Mouse (Mus musculus): ENCODE data around the gene Gm6377. TPM values are rescaled to one million over a fixed set of nuclear protein-coding genes. Genes with fewer than 3 reads are reported as not detected.

Gene Gm6377
- 0.63 TPM in 1 of 2 replicates, not detected in the other for total RNA-seq (2015; ENCODE audit: low replicate concordance)
- total RNA-seq (2017; ENCODE audit: low replicate concordance): 0.28 and 1.7 TPM in 2 replicates

DNA sequence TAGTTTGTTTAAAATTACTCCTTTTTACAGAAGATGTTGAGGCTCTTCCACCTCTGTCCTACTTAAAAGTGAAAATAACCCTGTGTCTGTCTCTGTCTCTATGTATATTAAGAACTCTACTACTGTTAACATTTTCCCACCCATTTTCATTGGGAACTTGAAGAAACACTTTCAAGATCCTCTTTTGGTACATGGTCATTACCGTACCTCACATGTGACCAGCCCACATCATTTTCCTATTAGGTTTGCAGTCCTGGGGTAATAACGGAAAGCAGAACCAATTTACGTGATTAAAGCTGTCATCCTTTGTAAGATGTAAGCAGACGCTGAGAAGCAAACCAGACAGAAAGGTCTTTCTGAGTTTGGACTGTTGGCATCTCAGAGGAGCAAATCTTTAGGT is at the start of gene Gm6377:
Gene Gm6377, plus strand, starts transcription at position 289 of the 400 bp plus-strand sequence.
- ATAC-seq (replicated peaks; ENCODE audit: low FRiP score, poor library complexity, severe bottlenecking): no peak

DNA sequence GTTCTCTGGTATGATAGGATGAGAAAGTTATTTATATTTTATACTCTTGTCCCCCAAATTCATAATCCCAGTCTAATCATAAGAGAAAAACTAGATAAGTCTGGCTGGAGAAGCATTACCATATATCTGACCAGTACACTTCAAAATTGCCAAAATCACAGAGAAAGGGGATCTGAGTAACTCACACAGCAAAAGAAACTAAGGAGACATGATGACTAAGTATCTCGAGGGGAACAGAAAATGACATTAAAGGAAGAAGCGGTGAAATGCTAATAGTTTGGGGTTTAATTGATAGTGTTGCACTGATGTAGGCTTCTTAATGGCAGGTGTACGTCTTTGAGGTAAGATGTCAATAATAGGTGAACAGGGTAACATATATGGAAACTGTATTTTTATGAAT is 49.4 kb upstream of the Gm6377 start:
- ATAC-seq (replicated peaks; ENCODE audit: low FRiP score, poor library complexity, severe bottlenecking): no peak

DNA sequence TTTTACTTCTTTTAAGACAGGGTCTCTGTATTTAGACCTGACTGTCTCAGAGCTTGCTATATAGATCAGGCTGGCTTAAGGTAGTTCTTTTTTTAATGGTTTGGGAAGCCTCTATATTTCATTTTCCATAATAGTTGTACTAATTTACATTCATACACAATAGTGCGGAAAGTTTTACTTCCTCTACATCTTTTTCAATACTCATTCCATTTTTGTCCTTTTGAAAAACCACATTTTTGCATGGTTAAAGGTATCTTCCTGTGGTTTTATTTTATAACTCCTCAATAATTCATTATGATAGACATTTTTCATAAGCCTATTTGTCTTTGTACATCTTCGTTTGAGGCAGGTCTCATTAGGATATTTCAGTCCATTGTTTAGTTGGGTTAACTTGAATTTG is 45.3 kb upstream of the Gm6377 start:
- no peak for ATAC-seq (replicated peaks; ENCODE audit: low FRiP score, poor library complexity, severe bottlenecking)

DNA sequence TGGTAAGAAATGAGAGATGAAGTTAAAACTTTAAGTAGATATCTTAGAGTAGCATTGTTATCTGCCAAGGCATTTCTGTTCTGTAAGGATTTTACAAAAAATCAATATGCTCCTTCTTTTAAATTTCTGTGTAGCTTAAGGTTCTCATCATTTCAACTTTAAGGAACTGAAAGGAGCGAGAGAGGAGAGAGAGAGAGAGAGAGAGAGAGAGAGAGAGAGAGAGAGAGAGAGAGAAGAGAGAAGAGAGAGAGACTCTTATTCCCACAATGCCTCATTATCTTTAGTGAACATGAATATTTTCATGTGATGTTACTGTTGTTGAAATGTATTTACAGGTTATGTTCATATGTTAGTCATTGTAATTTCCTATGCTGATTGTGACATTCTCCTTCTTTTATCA is 36.2 kb upstream of the Gm6377 start:
- no peak for ATAC-seq (replicated peaks; ENCODE audit: low FRiP score, poor library complexity, severe bottlenecking)

DNA sequence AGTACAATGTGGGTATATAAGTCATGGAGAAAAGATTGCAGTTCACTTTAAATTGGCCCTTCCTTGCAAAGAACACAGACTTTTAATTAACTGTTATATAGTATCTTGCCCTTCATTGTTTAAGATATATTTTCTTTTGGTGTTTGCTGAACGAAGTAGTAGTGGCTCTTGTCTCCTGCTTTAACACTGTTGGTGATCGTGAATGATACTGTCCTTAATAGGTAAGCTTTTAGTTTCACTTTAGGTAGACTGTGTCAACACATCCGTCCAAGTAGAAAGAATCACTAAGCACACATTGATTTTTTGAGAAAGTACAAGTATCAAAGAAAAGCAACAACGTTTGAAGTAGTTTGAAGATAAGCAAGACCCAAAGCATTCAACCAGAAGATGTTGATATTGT is 35.7 kb upstream of the Gm6377 start:
- ATAC-seq (replicated peaks; ENCODE audit: low FRiP score, poor library complexity, severe bottlenecking): no peak

DNA sequence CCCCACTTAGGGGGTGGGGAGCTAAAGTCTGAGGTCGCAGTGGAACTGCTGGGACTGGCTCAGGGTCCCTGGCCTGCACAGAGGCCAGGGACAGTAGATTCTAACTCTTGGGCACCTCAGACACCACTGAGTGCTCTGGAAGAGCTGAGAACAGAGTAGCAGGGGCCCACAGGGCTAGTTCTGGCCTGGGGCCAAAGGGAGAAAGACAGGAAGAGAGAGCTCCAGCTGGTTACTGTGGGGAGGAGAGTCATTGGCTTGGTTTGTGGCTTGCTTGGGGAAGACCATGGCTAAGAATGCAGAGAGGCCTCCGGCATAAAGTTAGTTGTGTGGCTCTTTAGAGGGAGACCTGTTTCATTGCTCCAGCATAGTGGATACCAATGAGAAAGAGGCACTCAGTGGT is 21.5 kb upstream of the Gm6377 start:
- ATAC-seq (replicated peaks; ENCODE audit: low FRiP score, poor library complexity, severe bottlenecking): no peak

DNA sequence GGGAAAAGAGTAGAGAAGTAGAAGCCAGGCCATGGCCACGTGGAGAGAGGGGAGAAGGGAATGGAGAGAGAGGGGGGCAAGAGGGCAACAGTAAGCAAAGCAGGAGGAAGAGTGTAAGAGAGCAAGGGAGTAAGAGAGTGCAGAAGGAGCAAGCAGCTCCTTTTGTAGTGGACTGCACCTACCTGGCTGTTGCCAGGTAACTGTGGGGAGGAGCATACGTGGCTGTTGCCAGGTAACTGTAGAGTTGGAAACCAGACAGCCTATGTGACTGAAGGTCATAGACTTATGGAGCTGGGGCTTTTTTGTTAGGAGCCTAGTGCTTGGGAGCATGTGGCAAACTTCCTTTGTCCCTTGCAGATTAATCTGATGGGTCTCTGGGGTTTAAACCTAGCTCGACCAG is 21.1 kb upstream of the Gm6377 start:
- ATAC-seq (replicated peaks; ENCODE audit: low FRiP score, poor library complexity, severe bottlenecking): no peak

DNA sequence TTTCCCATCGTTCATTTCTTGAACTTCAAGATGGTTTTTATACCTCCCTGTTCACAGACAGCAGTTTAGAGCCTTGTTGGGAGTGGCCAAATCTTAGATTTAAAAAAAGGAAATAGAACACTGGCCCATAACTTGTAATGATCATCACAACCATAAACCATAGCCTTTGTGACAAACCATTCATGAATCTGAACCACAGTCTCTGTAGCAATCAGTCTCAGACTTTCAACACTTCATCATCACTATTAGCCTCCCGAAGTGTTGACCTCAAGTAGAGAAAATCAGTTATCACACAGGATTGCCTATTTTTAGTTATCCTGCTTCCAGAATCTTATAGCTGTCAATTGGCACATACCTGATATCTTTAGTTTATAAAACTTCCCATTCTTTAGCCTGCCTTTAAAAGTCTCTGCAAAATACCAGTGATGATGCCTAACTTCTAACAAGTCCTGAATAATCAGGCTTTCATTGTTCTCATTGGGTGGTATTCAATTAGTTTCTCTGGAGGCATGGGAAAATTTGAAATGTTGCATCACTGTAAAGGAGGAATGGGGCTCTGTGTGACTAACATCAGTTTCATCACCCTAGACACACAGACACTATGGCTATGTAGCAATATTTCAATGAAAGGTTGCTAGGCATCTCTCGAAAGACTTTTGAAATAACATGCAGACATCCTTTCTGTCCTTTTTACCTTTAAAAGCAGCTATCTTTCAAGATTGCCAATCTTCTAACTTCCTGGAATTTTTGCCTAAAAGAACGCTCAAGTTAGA is 11.7 kb upstream of the Gm6377 start:
- ATAC-seq (replicated peaks; ENCODE audit: low FRiP score, poor library complexity, severe bottlenecking): no peak

DNA sequence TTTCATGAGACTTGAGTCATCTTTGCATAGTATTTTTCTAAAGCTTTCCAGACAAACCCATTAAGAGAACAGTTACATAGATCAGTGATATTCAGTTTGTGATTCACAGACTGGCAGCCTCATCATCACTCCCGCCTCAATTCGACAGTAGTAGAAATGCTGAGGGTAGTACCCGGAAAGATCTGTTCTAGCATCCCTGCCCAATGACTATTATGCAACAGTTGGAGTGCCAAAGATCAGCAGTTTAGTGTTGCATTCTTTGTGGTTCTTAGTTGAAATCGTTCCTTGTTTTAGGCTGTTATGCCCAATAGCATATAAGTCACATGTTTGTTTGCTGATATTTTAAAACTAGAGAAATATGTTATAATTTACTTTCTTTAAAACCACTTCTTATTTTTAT is 6.9 kb upstream of the Gm6377 start:
- ATAC-seq (replicated peaks; ENCODE audit: low FRiP score, poor library complexity, severe bottlenecking): no peak

DNA sequence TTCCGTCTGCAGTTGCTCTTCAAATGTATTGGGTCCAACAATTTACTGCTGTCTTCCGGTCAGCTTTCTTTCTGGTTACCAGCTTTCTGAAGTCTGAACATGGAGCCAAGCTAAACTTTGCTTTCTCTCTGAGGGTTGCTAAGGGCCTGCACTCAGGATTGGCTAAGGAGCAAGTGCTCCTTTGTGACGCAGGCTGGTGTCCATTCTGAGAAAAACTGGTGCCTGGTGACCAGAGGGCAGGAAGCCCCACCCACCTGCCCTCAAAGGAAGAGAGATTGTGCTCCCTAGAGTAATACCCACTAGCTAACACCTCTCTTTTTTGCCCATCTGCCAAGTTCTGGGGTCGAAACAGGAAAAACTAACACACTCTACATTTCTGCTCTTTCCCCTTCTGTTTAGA is 5.6 kb upstream of the Gm6377 start:
- ATAC-seq (replicated peaks; ENCODE audit: low FRiP score, poor library complexity, severe bottlenecking): no peak

DNA sequence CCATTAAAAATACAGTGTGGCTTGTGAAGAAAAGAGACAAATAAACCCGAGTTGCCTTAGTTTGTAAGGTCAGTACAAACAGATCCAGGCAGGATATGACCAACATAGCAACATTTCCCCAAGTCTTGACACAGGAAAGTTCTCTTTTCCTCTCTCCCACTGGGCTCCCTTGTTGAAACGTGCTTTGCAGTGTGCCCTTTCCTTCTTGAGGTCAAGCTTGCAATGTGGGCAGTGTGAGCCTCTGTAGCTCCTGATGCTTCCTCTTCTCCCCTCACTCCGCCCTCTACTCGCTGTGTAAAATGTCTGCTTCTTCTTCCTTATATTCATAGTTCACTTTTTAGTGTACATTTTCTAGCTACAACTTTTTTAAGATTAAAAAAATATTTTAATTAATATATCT is 5.1 kb upstream of the Gm6377 start:
- no peak for ATAC-seq (replicated peaks; ENCODE audit: low FRiP score, poor library complexity, severe bottlenecking)

DNA sequence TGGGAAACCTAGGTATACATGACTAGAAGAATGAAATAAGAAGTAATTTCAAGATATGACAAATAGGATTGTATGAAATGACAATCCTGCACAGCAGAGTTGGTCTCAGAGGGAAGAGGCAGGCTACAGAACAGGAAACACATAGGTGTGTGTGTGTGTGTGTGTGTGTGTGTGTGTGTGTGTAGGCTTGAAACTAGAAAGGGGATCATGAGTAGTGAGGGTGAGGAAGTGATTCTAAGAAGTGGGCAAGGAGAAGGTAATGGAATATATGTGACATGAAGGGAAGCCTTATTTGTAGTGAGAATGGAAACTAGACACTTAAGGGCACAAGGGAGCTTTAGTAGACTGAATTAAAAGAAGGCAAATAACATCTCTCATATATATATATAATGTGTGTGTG is 11.3 kb downstream of the Gm6377 start:
- no peak for ATAC-seq (replicated peaks; ENCODE audit: low FRiP score, poor library complexity, severe bottlenecking)

DNA sequence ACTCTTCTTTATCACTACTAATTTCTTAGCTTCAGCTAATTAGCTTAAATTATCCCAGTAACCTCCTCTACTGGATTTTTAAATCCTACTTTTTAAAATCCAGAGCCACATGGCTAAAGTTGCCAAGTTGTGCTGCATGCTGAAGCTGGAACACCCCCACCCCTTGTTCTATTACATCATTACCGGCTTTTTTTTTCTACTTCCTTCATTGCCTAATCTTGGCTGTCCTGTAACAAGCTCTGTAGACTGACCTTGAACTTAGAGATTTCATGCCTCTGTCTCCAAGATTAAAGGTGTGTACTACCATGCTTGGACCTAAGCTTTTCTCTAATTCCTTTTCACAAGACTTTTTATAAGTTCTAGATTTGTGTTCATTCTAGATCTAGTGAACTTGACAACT is 32.2 kb downstream of the Gm6377 start:
- no peak for ATAC-seq (replicated peaks; ENCODE audit: low FRiP score, poor library complexity, severe bottlenecking)

DNA sequence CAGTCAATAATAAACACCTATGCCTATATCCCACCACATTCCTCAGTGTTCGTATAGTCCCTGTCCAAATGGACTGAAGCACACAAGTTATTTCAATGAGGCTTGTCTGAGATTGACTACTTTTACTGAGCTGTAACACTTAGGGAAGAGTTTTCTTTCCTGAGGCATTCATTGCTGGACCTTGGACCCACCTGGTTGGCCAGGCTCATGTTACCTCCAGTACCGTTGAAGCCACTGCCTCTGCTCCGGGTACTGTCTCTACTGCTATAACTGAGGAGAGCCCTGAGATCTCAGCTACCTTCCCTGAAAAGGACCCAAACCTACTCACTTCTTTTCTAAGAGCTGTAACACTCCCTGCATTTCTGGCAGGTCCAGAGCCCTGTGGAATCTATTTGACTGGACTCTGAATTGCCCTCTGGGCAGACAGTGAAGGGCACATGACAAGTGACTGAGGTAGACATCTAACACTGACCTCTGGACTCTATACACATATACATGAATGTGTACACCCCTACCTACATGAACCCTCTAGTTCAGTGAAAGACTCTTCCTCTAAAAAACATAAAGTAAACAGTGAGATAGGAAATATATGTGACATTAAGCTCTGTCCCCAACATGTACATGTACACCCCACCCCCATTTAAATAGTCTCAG is 39.0 kb downstream of the Gm6377 start:
- no peak for ATAC-seq (replicated peaks; ENCODE audit: low FRiP score, poor library complexity, severe bottlenecking)

DNA sequence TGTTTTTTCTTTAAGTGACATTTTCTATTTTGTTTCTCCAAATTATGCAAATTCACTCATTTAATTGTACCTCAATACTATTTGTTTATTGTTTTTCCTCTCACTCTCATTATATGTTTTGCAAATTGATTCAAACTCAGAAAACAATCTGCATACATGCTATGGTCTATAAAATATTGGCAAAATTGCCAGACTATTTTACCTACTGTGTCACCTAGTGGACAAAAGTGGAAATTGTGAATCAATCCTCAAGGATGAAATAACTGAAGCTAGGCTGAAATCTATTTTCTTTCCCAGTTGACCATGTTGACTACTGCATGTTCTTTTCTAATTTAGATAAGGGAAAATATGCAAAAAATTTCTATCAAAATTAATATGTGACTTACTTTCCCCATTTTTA is 41.6 kb downstream of the Gm6377 start:
- no peak for ATAC-seq (replicated peaks; ENCODE audit: low FRiP score, poor library complexity, severe bottlenecking)

Other genes with a start within 250 kb of the Gm6377 start
- 25.9 and 43.0 TPM in 2 replicates for gene Hmgn5, start 183.4 kb upstream of the Gm6377 start, total RNA-seq (2015; ENCODE audit: low replicate concordance)
- 8.9 and 19.4 TPM in 2 replicates for gene Hmgn5, start 183.4 kb upstream of the Gm6377 start, total RNA-seq (2017; ENCODE audit: low replicate concordance)
- gene Sh3bgrl, start 101.4 kb upstream of the Gm6377 start, total RNA-seq (2015; ENCODE audit: low replicate concordance): 56.2 and 71.3 TPM in 2 replicates
- 35.5 and 44.2 TPM in 2 replicates for gene Sh3bgrl, start 101.4 kb upstream of the Gm6377 start, total RNA-seq (2017; ENCODE audit: low replicate concordance)